Mouse (Mus musculus) stomach, postnatal 0 days (tissue): Measurements from ENCODE around the gene 1700013F07Rik. TPM values are rescaled to one million over a fixed set of nuclear protein-coding genes. Genes with fewer than 3 reads are reported as not detected.

Experiments
- ATAC-seq: fragments of 200-750 bp; cut with Nextera tagmentation; 2 replicates; pipeline ENCODE4 v1.8.0; 2017; ENCODE audit not compliant: low FRiP score, low TSS enrichment
- DNase-seq: peaks from one replicate; pipeline ENCODE4 v3.0.0-alpha.2; 2016; ENCODE audit warnings: low spot score
- H3K27ac ChIP-seq: fragments of 300-500 bp; sonication (generic); replicated peaks from 2 replicates; pipeline ENCODE4 v1.5.1; 2014; ENCODE audit warnings: mild to moderate bottlenecking, control low read depth
- H3K27me3 ChIP-seq: fragments of 300-500 bp; sonication (generic); 2 replicates; pipeline ENCODE4 v1.6.1; 2014; ENCODE audit warnings: low read length; ENCODE audit not compliant: control insufficient read depth, insufficient read depth
- H3K36me3 ChIP-seq: fragments of 300-500 bp; sonication (generic); 2 replicates; pipeline ENCODE4 v1.6.1; 2014; ENCODE audit warnings: low read length, mixed read lengths; ENCODE audit not compliant: control insufficient read depth, insufficient read depth
- H3K4me1 ChIP-seq: fragments of 300-500 bp; sonication (generic); replicated peaks from 2 replicates; pipeline ENCODE4 v1.6.1; 2014; ENCODE audit warnings: antibody characterized with exemption; ENCODE audit not compliant: control insufficient read depth, insufficient read depth
- H3K4me2 ChIP-seq: fragments of 300-500 bp; sonication (generic); replicated peaks from 2 replicates; pipeline ENCODE4 v1.6.1; 2014; ENCODE audit warnings: low read depth, mild to moderate bottlenecking, control low read depth, moderate library complexity
- H3K4me3 ChIP-seq: fragments of 300-500 bp; sonication (generic); 2 replicates; pipeline ENCODE4 v1.5.1; 2014; ENCODE audit warnings: low read depth, low read length, control low read depth
- H3K9ac ChIP-seq: fragments of 300-500 bp; sonication (generic); 2 replicates; pipeline ENCODE4 v1.6.1; 2014; ENCODE audit warnings: mild to moderate bottlenecking, low read length, control low read depth, mixed read lengths
- H3K9me3 ChIP-seq: fragments of 300-500 bp; sonication (generic); 2 replicates; pipeline ENCODE4 v1.6.1; 2016; ENCODE audit warnings: low read length; ENCODE audit not compliant: control insufficient read depth
- CTCF ChIP-seq: IDR thresholded peaks from 2 replicates; pipeline ENCODE4 v1.5.1; 2016; ENCODE audit warnings: antibody characterized with exemption, low read depth, mild to moderate bottlenecking, moderate library complexity
- EP300 ChIP-seq: optimal IDR thresholded peaks from 2 replicates; pipeline ENCODE3; 2016; ENCODE audit warnings: antibody characterized with exemption
- WGBS: fragments of 180-500 bp; shearing (Covaris S2); extraction: QIAGEN DNeasy Blood & Tissue Kit; methylation state at CpG from one replicate; pipeline ENCODE4 v1.1.7; 2014; 5-methylcytosine and 5-hydroxymethylcytosine counted together
- polyA plus RNA-seq: library from polyadenylated mRNA; unstranded; fragments of >200 nt; fragmentation: Nextera tagmentation; extraction: Ambion mirVana; gene quantifications from 2 replicates; pipeline ENCODE4 v1.2.1, GENCODE M21; 2015

The 1700013F07Rik gene
- polyA plus RNA-seq: 0.34 TPM in 1 of 2 replicates, not detected in the other

GRCm38 (mm10) chr3:108533951-108534350 is at the start of gene 1700013F07Rik:
1700013F07Rik (plus strand) TSS chr3:108534150.
- no peaks in the 10 kb centered on the region for H3K36me3 ChIP-seq
- ATAC-seq (no peak), DNase-seq (no peak)
- no peak for TF ChIP-seq CTCF
- no peak for TF ChIP-seq EP300
- no peaks in the 10 kb centered on the region for H3K4me1 ChIP-seq
- H3K9ac ChIP-seq: no peak within 1 kb of the TSS
- H3K4me3 ChIP-seq: no peak within 1 kb of the TSS
- WGBS: 86% methylated on average over 6 of the region's 6 CpGs
- peak within 1 kb of the TSS; percentile 77 for H3K27ac ChIP-seq
- H3K4me2 ChIP-seq: no peak within 1 kb of the TSS
- no peaks in the 10 kb centered on the region; the same call in 1 of the 2 replicates for H3K27me3 ChIP-seq
- no peaks in the 10 kb centered on the region for H3K9me3 ChIP-seq

DNA sequence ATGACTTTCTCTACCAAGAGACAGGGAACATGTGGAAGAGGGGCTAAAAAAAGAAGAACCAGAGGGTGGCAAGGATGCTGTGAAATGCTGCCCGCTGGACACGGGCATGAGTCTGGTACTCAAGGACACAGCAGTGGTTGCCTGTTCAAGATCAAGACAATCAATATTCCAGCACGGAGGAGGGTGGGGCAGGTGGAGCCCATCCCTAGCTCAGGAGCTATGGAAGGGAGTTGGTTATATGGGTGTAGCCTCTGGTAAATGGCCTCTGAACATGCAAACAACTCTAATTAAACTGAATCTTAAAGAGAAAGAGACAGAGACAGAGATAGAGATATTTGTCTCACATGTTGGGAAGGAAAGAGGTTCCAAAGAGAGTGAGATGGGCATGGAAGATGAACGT is 49.2 kb upstream of the 1700013F07Rik start:
- no peak overlapping the region for H3K9ac ChIP-seq
- no peak overlapping the region for H3K4me2 ChIP-seq
- H3K27ac ChIP-seq: no peak overlapping the region
- WGBS: 68% methylated on average over 4 of the region's 4 CpGs
- H3K9me3 ChIP-seq: no peaks in the 10 kb centered on the region
- ATAC-seq: 0 out of 2 replicates have a peak, but pooled peaks have one; percentile 46
- no peak for TF ChIP-seq CTCF
- no peak for DNase-seq
- no peaks in the 10 kb centered on the region for H3K27me3 ChIP-seq
- no peaks in the 10 kb centered on the region for H3K36me3 ChIP-seq
- no peaks in the 10 kb centered on the region for H3K4me1 ChIP-seq
- no peak overlapping the region for H3K4me3 ChIP-seq

- no peaks in the 10 kb centered on the region for H3K4me1 ChIP-seq
- TF ChIP-seq CTCF (peak; percentile 67), EP300 (no peak)
- WGBS: 42% methylated on average over 3 of the region's 3 CpGs
- no peaks in the 10 kb centered on the region for H3K9me3 ChIP-seq
- H3K27me3 ChIP-seq: no peaks in the 10 kb centered on the region
- ATAC-seq: no peak
- no peak overlapping the region for H3K9ac ChIP-seq
- H3K36me3 ChIP-seq: no peaks in the 10 kb centered on the region
- no peak overlapping the region for H3K27ac ChIP-seq
- H3K4me2 ChIP-seq: no peak overlapping the region
- no peak overlapping the region for H3K4me3 ChIP-seq
- no peak for DNase-seq
Measured at GRCm38 (mm10) chr3:108489968-108490367, 44.0 kb upstream of the 1700013F07Rik start.

DNA sequence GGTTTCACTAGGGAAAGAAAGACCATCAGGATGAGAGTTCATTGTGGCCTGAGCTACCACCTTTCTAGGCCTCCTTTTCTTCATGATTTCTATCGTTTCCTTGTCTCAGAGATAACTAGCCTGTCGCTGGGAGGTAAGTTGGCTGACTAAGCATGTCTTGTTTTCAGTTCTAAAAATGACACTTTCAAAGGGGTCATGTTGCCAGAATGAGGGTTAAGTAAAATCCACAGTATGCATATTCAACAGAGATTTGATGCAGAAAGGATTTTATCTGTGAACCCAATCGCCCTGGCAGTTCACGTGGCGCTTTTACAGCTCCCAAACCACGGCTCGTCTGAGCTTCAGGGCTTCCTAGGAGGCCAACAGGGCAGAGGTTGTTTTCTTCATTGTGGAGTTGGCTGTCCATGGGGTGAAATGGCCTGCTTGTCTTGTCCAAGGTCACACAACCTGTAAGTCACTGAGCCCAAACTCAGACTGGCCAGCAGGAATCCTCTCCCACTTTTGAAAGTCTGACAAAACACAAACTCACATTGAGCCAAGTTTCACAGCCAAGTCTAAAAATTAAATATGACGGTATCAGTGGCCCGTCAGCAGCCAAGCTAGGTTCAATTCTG is 39.0 kb upstream of the 1700013F07Rik start:
- DNase-seq (no peak), ATAC-seq (no peak)
- H3K36me3 ChIP-seq: no peaks in the 10 kb centered on the region
- H3K27me3 ChIP-seq: no peaks in the 10 kb centered on the region
- 78% methylated on average over 9 of the region's 9 CpGs for WGBS
- no peak overlapping the region for H3K27ac ChIP-seq
- H3K4me3 ChIP-seq: no peak overlapping the region
- no peak overlapping the region for H3K4me2 ChIP-seq
- no peak overlapping the region for H3K9ac ChIP-seq
- H3K4me1 ChIP-seq: no peaks in the 10 kb centered on the region
- TF ChIP-seq CTCF (no peak), EP300 (no peak)
- H3K9me3 ChIP-seq: no peaks in the 10 kb centered on the region

- no peak for DNase-seq
- H3K27ac ChIP-seq: no peak overlapping the region
- no peaks in the 10 kb centered on the region for H3K4me1 ChIP-seq
- no peaks in the 10 kb centered on the region for H3K9me3 ChIP-seq
- TF ChIP-seq EP300 (no peak), CTCF (no peak)
- H3K27me3 ChIP-seq: no peaks in the 10 kb centered on the region
- no peak overlapping the region for H3K4me3 ChIP-seq
- ATAC-seq: no peak
- H3K9ac ChIP-seq: no peak overlapping the region
- 53% methylated on average over 4 of the region's 4 CpGs for WGBS
- no peaks in the 10 kb centered on the region for H3K36me3 ChIP-seq
- H3K4me2 ChIP-seq: no peak overlapping the region
Measured at GRCm38 (mm10) chr3:108495486-108495885, 38.5 kb upstream of the 1700013F07Rik start.

DNA sequence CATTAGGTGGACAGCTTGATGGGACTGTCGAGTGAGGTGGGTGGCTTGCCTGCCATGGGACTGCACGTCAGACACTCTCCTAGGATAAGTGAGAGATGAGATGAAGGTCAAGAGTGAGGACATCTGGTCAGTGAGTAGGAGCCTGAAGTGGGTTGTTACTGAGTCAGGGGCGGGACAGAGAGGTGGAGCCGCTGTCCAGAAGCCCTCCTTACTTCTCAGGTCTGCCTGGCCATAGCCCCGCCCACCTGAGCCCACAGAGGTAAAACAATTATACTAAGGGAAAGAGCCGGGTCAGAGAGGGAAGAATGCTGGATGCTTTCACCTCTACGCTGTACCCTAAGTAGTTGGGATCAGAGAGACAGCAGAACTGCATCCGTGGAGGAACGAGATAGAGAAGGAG is 36.3 kb upstream of the 1700013F07Rik start:
- Histone ChIP-seq H3K27ac (no peak overlapping the region), H3K4me1 (no peaks in the 10 kb centered on the region), H3K9me3 (no peaks in the 10 kb centered on the region), H3K36me3 (no peaks in the 10 kb centered on the region), H3K4me2 (no peak overlapping the region), H3K27me3 (no peaks in the 10 kb centered on the region), H3K4me3 (no peak overlapping the region), H3K9ac (no peak overlapping the region)
- 39% methylated on average over 9 of the region's 9 CpGs for WGBS
- TF ChIP-seq EP300 (no peak), CTCF (no peak)
- no peak for ATAC-seq
- DNase-seq: no peak
